Mouse (Mus musculus): ENCODE measurements around the gene Clec4f.
"Not testable (repeated sequence)": the region's sequence is repeated elsewhere in the genome, so short reads cannot be mapped to it uniquely, and the experiment has no call there.

Clec4f gene

GRCm38 (mm10) chr6:83665009-83665408, 9.0 kb upstream of the Clec4f start:
- in situ Hi-C loops (cut with MboI; ENCODE audit: low pct_unique_long_range_greater_than_20kb in 1 of 2, low sequenced_read_pairs in 2 of 2, unreplicated experiment in 1 of 2), result loop anchor here in 1 of 2 experiments (25.0 kb wide), 1 partner anchor 303 kb away; no protein-coding TSS in a partner anchor

DNA sequence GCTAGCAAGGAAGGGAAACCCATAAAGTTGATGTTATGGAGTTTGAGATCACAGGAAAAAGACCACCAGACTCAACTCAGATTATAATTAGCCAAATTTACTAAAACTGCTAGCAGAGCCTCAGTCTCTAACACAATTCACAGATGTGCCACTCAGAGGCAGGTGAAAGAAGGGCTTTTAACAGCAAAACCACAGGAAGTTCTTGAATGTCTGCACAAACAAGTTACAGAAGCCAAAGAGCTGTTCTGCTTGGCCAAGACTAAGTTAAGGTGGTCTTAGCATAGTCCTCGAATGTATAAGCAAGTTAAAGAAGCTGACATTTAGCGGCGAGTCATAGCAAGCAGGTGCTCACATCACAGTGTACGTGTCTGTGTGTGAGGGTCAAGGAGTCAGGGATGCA, 4.8 kb upstream of the Clec4f start:
- in situ Hi-C loops (cut with MboI; ENCODE audit: low pct_unique_long_range_greater_than_20kb in 1 of 2, low sequenced_read_pairs in 2 of 2, unreplicated experiment in 1 of 2), result loop anchor here in 1 of 2 experiments (25.0 kb wide), 1 partner anchor 299 kb away; no protein-coding TSS in a partner anchor

DNA sequence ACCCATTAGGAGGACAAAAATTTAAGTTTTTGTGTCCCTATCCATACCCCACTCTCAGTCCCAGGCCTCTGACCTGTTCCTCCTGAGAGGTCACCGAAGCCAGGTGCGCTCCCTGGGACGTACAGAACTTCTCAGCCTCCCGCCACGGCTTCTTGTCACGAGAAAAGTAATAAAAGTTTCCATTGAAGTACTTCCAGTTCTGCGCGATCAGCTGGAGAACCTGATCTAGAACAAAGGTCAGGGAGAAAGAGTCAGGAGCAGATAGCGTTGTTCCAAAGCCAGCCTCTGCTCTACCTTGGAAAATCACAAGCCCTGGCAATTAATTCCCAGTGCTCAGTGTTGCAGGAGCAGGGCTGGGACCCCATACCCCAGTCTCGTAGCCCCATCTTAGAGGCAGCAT, 9.3 kb downstream of the Clec4f start:
- in situ Hi-C loops (cut with MboI; ENCODE audit: low pct_unique_long_range_greater_than_20kb in 1 of 2, low sequenced_read_pairs in 2 of 2, unreplicated experiment in 1 of 2), result no loop called here

GRCm38 (mm10) chr6:83635329-83635728, 20.7 kb downstream of the Clec4f start:
- in situ Hi-C loops (cut with MboI; ENCODE audit: low pct_unique_long_range_greater_than_20kb in 1 of 2, low sequenced_read_pairs in 2 of 2, unreplicated experiment in 1 of 2), result no loop called here

DNA sequence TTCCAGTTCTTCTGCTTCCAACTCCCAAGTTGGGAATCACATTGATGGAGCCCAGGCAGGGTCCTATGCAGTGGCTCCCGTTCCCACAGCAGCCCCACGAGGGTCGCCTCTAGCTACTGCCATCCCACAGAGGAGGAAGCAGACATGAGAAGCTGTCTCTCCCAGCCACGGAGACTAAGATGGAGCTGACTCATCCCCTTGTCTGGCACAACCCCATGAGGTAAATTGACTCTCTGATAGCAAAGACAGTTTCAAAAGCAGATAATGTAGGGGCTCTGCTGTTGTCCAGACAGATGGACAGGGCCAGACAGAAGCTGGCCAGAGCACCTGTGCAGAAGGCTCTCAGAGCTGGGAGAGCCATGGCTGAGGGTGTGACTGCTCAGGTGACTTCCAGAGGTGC, 21.4 kb downstream of the Clec4f start:
- in situ Hi-C loops (cut with MboI; ENCODE audit: low pct_unique_long_range_greater_than_20kb in 1 of 2, low sequenced_read_pairs in 2 of 2, unreplicated experiment in 1 of 2), result not testable (repeated sequence)

GRCm38 (mm10) chr6:83634106-83634505, 21.9 kb downstream of the Clec4f start:
- in situ Hi-C loops (cut with MboI; ENCODE audit: low pct_unique_long_range_greater_than_20kb in 1 of 2, low sequenced_read_pairs in 2 of 2, unreplicated experiment in 1 of 2), result not testable (repeated sequence)

DNA sequence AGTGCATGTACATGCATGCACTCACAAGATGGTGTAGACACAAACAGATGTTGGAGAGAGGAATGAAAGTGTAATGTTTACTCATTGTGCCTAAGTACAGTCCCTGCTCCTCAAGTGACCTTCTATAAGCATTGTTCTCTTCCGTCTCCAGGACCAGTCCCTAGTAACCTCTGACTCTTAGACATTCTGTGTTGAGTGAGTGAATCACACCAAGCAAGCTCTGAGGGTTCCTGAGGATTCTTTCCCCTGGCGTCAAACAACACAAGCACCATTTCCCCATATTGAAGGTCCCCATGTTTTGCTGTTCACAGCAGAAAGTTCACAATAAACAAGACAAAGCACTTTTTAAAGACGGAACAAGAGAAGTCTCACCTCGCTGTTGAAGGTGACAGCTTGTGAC, 24.2 kb downstream of the Clec4f start:
- in situ Hi-C loops (cut with MboI; ENCODE audit: low pct_unique_long_range_greater_than_20kb in 1 of 2, low sequenced_read_pairs in 2 of 2, unreplicated experiment in 1 of 2), result no loop called here

DNA sequence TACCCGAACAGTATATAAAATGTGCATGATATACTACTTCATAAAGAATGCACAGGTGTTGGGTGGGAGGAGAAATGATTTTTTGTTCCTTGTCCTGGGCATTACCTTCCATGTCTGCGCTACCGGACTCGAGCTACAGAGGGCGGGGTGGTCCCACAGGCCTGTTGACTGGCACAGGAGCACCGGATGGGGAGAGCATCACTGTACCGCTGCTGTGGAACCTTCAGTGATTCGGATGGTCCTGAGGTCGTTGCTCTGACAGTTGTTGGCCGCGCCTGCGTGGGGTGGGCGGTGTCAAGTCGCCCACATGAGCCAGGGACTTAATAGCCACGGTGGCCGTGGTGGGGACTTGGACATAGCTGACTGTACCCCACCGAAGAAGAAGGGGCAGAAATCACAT, 29.2 kb downstream of the Clec4f start:
- in situ Hi-C loops (cut with MboI; ENCODE audit: low pct_unique_long_range_greater_than_20kb in 1 of 2, low sequenced_read_pairs in 2 of 2, unreplicated experiment in 1 of 2), result no loop called here

GRCm38 (mm10) chr6:83619955-83620354, 36.0 kb downstream of the Clec4f start:
- in situ Hi-C loops (cut with MboI; ENCODE audit: low pct_unique_long_range_greater_than_20kb in 1 of 2, low sequenced_read_pairs in 2 of 2, unreplicated experiment in 1 of 2), result no loop called here

GRCm38 (mm10) chr6:83617581-83618335, 38.2 kb downstream of the Clec4f start:
- in situ Hi-C loops (cut with MboI; ENCODE audit: low pct_unique_long_range_greater_than_20kb in 1 of 2, low sequenced_read_pairs in 2 of 2, unreplicated experiment in 1 of 2), result no loop called here

- in situ Hi-C loops (cut with MboI; ENCODE audit: low pct_unique_long_range_greater_than_20kb in 1 of 2, low sequenced_read_pairs in 2 of 2, unreplicated experiment in 1 of 2), result no loop called here
Measured at GRCm38 (mm10) chr6:83616512-83616911, 39.5 kb downstream of the Clec4f start.

GRCm38 (mm10) chr6:83614469-83614868, 41.5 kb downstream of the Clec4f start:
- in situ Hi-C loops (cut with MboI; ENCODE audit: low pct_unique_long_range_greater_than_20kb in 1 of 2, low sequenced_read_pairs in 2 of 2, unreplicated experiment in 1 of 2), result no loop called here

DNA sequence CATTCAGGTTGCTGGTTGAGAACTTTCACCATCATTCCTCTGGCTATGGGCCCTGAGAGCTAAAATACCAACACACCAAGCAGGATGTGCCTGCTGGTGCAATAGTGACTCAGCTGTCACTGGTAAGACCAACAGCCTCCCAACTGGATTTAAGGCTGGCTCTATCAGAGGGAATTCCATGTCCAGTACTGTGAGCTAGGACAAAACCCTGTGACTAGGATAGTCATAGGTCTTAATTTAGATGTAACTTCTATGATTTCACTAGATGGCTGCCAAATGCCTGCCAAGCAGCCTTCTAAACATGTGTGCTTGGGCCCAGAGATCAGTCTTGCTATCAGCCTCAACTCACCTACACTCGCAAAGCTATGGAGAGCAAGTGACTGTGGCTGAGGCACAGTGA, 43.0 kb downstream of the Clec4f start:
- in situ Hi-C loops (cut with MboI; ENCODE audit: low pct_unique_long_range_greater_than_20kb in 1 of 2, low sequenced_read_pairs in 2 of 2, unreplicated experiment in 1 of 2), result no loop called here

DNA sequence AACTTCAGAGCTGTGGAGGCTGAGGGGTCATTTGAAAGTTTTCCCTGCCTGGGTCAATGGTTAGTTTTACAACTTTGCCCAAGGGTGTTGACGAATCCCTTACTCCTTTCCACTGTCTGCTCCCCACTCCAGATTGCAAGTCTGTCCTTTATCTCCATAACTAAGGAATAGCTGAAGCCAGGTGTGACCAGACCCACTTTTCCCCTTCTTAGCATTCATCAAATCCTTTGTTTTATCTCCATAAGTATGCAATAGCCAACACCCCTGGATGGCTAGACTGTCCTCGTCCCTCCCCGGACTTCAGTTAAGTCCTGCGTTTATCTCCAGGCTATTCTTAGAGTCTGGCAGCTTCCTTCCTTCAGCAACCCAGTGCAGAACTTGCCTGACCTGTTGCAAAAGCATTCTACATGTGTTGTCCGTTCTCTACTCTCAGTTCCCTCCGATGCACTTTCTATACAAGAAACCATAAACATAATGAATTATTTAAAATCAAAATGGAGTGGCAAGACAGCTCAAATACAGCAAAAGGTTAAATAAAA, 56.3 kb downstream of the Clec4f start:
- in situ Hi-C loops (cut with MboI; ENCODE audit: low pct_unique_long_range_greater_than_20kb in 1 of 2, low sequenced_read_pairs in 2 of 2, unreplicated experiment in 1 of 2), result no loop called here

DNA sequence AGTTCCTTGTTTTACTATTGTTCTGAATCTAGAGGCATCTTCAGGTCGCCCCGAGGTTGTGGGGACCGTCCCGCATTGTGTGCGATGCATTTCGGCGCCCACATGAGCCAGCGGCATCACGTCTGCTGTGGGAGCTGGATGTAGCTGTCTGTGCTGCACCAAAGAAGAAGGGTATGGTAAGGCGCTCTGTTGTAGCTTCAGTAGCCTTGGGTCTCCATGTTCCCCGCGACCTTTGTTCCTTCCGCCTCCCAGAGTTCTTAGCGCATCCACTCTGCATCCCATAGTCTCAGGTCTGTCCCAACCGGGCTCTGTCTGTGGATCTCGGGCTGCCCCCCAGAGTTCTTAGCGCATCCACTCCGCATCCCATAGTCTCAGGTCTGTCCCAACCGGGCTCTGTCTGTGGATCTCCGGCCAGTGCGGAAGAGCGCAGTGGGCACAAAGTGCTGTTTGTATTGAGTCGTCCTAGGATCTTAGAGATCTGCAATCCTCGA, 56.9 kb downstream of the Clec4f start:
- in situ Hi-C loops (cut with MboI; ENCODE audit: low pct_unique_long_range_greater_than_20kb in 1 of 2, low sequenced_read_pairs in 2 of 2, unreplicated experiment in 1 of 2), result no loop called here

- in situ Hi-C loops (cut with MboI; ENCODE audit: low pct_unique_long_range_greater_than_20kb in 1 of 2, low sequenced_read_pairs in 2 of 2, unreplicated experiment in 1 of 2), result no loop called here
Measured at GRCm38 (mm10) chr6:83598646-83599045, 57.3 kb downstream of the Clec4f start.

DNA sequence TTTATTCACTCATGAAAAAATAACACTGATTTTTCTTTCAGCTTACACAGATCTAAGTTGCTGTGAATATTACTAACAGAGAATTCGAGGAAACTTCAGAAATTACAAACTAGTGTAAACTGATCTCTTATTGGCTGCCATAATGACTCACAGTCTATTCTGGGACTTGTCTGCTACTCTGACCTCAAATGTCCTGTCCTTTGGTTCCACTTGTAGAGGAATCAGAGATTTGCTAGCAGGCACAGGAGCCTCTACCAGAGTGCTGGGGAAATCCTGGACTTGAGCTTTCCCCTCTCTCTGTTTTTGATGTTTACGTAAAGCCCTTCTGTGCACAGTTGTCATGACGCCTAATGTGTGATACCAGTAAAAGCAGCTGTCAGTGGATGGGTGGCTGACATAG, 58.0 kb downstream of the Clec4f start:
- in situ Hi-C loops (cut with MboI; ENCODE audit: low pct_unique_long_range_greater_than_20kb in 1 of 2, low sequenced_read_pairs in 2 of 2, unreplicated experiment in 1 of 2), result no loop called here

- in situ Hi-C loops (cut with MboI; ENCODE audit: low pct_unique_long_range_greater_than_20kb in 1 of 2, low sequenced_read_pairs in 2 of 2, unreplicated experiment in 1 of 2), result no loop called here
Measured at GRCm38 (mm10) chr6:83595035-83595434, 61.0 kb downstream of the Clec4f start.
